Mouse (Mus musculus): ENCODE data around the gene Rasa4. TPM values are rescaled to one million over a fixed set of nuclear protein-coding genes. Genes with fewer than 3 reads are reported as not detected.

The Rasa4 gene
- polyA plus RNA-seq (2015; fragmentation: Nextera tagmentation; extraction: Ambion mirVana) = 2.0 and 2.8 TPM in 2 replicates

DNA sequence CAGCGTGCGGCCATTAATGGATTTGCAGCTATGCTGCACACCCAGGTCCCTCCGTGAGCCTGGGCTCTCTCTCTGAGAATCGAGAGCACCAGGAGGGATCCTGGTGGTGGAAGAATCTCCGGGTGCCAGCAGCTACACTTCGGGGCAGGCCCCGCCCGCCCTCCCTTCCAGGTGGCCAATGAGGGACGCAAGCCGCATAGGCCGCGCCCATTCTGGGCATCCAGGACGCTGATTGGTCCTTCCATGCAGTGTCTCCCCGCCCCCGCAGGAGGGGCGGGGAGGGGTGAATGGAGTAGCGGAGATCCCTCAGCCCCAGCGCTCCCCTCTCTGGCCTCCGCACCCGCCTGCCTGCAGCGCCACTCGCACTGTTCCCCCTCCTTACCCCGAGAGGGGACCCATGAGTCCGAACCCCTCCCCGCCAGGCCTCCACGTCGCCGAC is at the start of gene Rasa4:
Rasa4 (plus strand) TSS at position 248 of the 439 bp plus-strand sequence.
- H3K9me3 ChIP-seq (ENCODE audit: low read length) = no peaks in the 10 kb centered on the region
- peaks cover 3% of the 10 kb centered on the region; the same call in 1 of the 2 replicates for H3K4me1 ChIP-seq (ENCODE audit: insufficient read depth, low read depth, low read length)
- peak; percentile 95 for DNase-seq (ENCODE audit: low spot score)
- H3K36me3 ChIP-seq (ENCODE audit: insufficient read depth, low read length) = no peaks in the 10 kb centered on the region
- H3K9ac ChIP-seq (replicated peaks; ENCODE audit: low read depth) = peak within 1 kb of the TSS; percentile 16; the same call in 1 of the 2 replicates
- no peaks in the 10 kb centered on the region for H3K27me3 ChIP-seq (replicated peaks; ENCODE audit: insufficient read depth, low read length)
- peak; percentile 100 for ATAC-seq
- H3K4me3 ChIP-seq (ENCODE audit: low read depth, low read length) = peak within 1 kb of the TSS; percentile 44
- TF ChIP-seq EP300 (IDR thresholded peaks at IDR 0.05) = no peak
- 0 out of 2 replicates have a peak, but pooled peaks have one; percentile 1 for TF ChIP-seq CTCF (IDR thresholded peaks at IDR 0.05)
- no peak within 1 kb of the TSS for H3K27ac ChIP-seq (ENCODE audit: low read length)
- peak within 1 kb of the TSS; percentile 83 for H3K4me2 ChIP-seq (replicated peaks; ENCODE audit: low read depth, low read length)
- WGBS = under 1% methylated on average over 23 of the region's 28 CpGs

GRCm38 (mm10) chr5:136034868-136035267 is 48.8 kb upstream of the Rasa4 start:
- DNase-seq (ENCODE audit: low spot score) (no peak), ATAC-seq (no peak)
- Histone ChIP-seq H3K4me2 (replicated peaks; ENCODE audit: low read depth, low read length) (no peak overlapping the region), H3K9me3 (ENCODE audit: low read length) (no peaks in the 10 kb centered on the region), H3K4me3 (ENCODE audit: low read depth, low read length) (no peak overlapping the region), H3K27me3 (replicated peaks; ENCODE audit: insufficient read depth, low read length) (no peaks in the 10 kb centered on the region), H3K9ac (replicated peaks; ENCODE audit: low read depth) (no peak overlapping the region), H3K4me1 (ENCODE audit: insufficient read depth, low read depth, low read length) (no peaks in the 10 kb centered on the region), H3K27ac (ENCODE audit: low read length) (no peak overlapping the region), H3K36me3 (ENCODE audit: insufficient read depth, low read length) (peaks cover 3% of the 10 kb centered on the region; the same call in 1 of the 2 replicates)
- no peak for TF ChIP-seq CTCF (IDR thresholded peaks at IDR 0.05)
- no peak for TF ChIP-seq EP300 (IDR thresholded peaks at IDR 0.05)
- 70% methylated on average over 4 of the region's 4 CpGs for WGBS

GRCm38 (mm10) chr5:136035285-136035684 is 48.4 kb upstream of the Rasa4 start:
- Histone ChIP-seq H3K4me3 (ENCODE audit: low read depth, low read length) (no peak overlapping the region), H3K4me1 (ENCODE audit: insufficient read depth, low read depth, low read length) (no peaks in the 10 kb centered on the region), H3K36me3 (ENCODE audit: insufficient read depth, low read length) (peaks cover 3% of the 10 kb centered on the region; the same call in 1 of the 2 replicates), H3K27ac (ENCODE audit: low read length) (no peak overlapping the region), H3K9me3 (ENCODE audit: low read length) (no peaks in the 10 kb centered on the region), H3K4me2 (replicated peaks; ENCODE audit: low read depth, low read length) (no peak overlapping the region), H3K9ac (replicated peaks; ENCODE audit: low read depth) (no peak overlapping the region), H3K27me3 (replicated peaks; ENCODE audit: insufficient read depth, low read length) (no peaks in the 10 kb centered on the region)
- WGBS = 71% methylated on average over 1 of the region's 1 CpGs
- TF ChIP-seq EP300 (IDR thresholded peaks at IDR 0.05) (no peak), CTCF (IDR thresholded peaks at IDR 0.05) (no peak)
- DNase-seq (ENCODE audit: low spot score) (no peak), ATAC-seq (no peak)

GRCm38 (mm10) chr5:136036667-136037066 is 47.0 kb upstream of the Rasa4 start:
- ATAC-seq = no peak
- TF ChIP-seq EP300 (IDR thresholded peaks at IDR 0.05) = no peak
- TF ChIP-seq CTCF (IDR thresholded peaks at IDR 0.05) = no peak

GRCm38 (mm10) chr5:136038258-136039214 is 45.2 kb upstream of the Rasa4 start, which contains the start of gene Upk3b:
Gene Upk3b (plus strand): TSS chr5:136038496.
- ATAC-seq (peak; percentile 46), DNase-seq (ENCODE audit: low spot score) (no peak)
- TF ChIP-seq EP300 (IDR thresholded peaks at IDR 0.05) (no peak), CTCF (IDR thresholded peaks at IDR 0.05) (no peak)
- Histone ChIP-seq H3K4me3 (ENCODE audit: low read depth, low read length) (no peak within 1 kb of the TSS), H3K27me3 (replicated peaks; ENCODE audit: insufficient read depth, low read length) (no peaks in the 10 kb centered on the region), H3K4me2 (replicated peaks; ENCODE audit: low read depth, low read length) (no peak within 1 kb of the TSS), H3K9ac (replicated peaks; ENCODE audit: low read depth) (no peak within 1 kb of the TSS), H3K4me1 (ENCODE audit: insufficient read depth, low read depth, low read length) (no peaks in the 10 kb centered on the region), H3K36me3 (ENCODE audit: insufficient read depth, low read length) (no peaks in the 10 kb centered on the region), H3K27ac (ENCODE audit: low read length) (no peak within 1 kb of the TSS), H3K9me3 (ENCODE audit: low read length) (no peaks in the 10 kb centered on the region)
- 54% methylated on average over 17 of the region's 17 CpGs for WGBS

More at GRCm38 (mm10) chr5:136036667-136037066, 47.0 kb upstream of the Rasa4 start:
- no peaks in the 10 kb centered on the region; the same call in 1 of the 2 replicates for H3K36me3 ChIP-seq (ENCODE audit: insufficient read depth, low read length)
- no peak overlapping the region for H3K9ac ChIP-seq (replicated peaks; ENCODE audit: low read depth)
- no peaks in the 10 kb centered on the region for H3K9me3 ChIP-seq (ENCODE audit: low read length)
- DNase-seq (ENCODE audit: low spot score) = no peak
- no peak overlapping the region for H3K4me3 ChIP-seq (ENCODE audit: low read depth, low read length)
- H3K4me2 ChIP-seq (replicated peaks; ENCODE audit: low read depth, low read length) = no peak overlapping the region
- no peak overlapping the region for H3K27ac ChIP-seq (ENCODE audit: low read length)
- WGBS = 50% methylated on average over 1 of the region's 1 CpGs
- H3K27me3 ChIP-seq (replicated peaks; ENCODE audit: insufficient read depth, low read length) = no peaks in the 10 kb centered on the region
- H3K4me1 ChIP-seq (ENCODE audit: insufficient read depth, low read depth, low read length) = no peaks in the 10 kb centered on the region

DNA sequence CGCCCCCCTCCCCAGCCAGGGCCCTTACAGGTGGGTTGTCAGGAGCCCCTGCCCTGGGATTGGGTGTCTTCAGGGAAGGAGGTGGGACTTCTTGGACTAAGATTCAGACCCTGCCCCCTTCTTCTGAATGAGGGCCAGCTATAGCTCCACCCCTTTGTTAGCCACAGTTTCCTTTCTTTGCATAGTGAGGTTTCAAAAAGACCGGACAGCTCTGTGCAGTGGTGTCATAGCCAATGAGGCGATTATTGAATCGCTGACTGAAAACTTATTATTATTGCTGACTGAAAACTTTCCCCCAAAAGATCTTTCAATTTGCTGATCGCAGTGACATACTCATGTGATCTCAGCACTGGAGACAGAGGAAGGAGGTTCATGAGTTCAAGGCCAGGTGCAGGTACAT is 43.5 kb upstream of the Rasa4 start:
- TF ChIP-seq EP300 (IDR thresholded peaks at IDR 0.05) (no peak), CTCF (IDR thresholded peaks at IDR 0.05) (no peak)
- Histone ChIP-seq H3K9me3 (ENCODE audit: low read length) (no peaks in the 10 kb centered on the region), H3K27ac (ENCODE audit: low read length) (no peak overlapping the region), H3K4me1 (ENCODE audit: insufficient read depth, low read depth, low read length) (no peaks in the 10 kb centered on the region), H3K27me3 (replicated peaks; ENCODE audit: insufficient read depth, low read length) (no peaks in the 10 kb centered on the region), H3K36me3 (ENCODE audit: insufficient read depth, low read length) (no peaks in the 10 kb centered on the region), H3K9ac (replicated peaks; ENCODE audit: low read depth) (no peak overlapping the region), H3K4me3 (ENCODE audit: low read depth, low read length) (no peak overlapping the region), H3K4me2 (replicated peaks; ENCODE audit: low read depth, low read length) (no peak overlapping the region)
- DNase-seq (ENCODE audit: low spot score) (no peak), ATAC-seq (no peak)
- 30% methylated on average over 5 of the region's 5 CpGs for WGBS

Data from lung, postnatal 0 days (tissue).